Mouse (Mus musculus) adipocyte (in vitro differentiated cells): ENCODE measurements at regions not wholly inside any gene's neighbourhood (a gene's known extent, or its start where the extent isn't known, plus 50 kb on each side); places are given as distances from the start of the nearest gene placed in this dataset.
"Not testable (repeated sequence)": the region's sequence is repeated elsewhere in the genome, so short reads cannot be mapped to it uniquely, and the experiment has no call there.

Experiments
- DNase-seq: peaks from one replicate; pipeline ENCODE4 v3.0.0-alpha.2; 2016; ENCODE audit warnings: low spot score

- DNase-seq, result no peak
These were observed 66.9 kb downstream of the Twistnb start for GRCm38 (mm10) chr12:33496306-33496705.

DNA sequence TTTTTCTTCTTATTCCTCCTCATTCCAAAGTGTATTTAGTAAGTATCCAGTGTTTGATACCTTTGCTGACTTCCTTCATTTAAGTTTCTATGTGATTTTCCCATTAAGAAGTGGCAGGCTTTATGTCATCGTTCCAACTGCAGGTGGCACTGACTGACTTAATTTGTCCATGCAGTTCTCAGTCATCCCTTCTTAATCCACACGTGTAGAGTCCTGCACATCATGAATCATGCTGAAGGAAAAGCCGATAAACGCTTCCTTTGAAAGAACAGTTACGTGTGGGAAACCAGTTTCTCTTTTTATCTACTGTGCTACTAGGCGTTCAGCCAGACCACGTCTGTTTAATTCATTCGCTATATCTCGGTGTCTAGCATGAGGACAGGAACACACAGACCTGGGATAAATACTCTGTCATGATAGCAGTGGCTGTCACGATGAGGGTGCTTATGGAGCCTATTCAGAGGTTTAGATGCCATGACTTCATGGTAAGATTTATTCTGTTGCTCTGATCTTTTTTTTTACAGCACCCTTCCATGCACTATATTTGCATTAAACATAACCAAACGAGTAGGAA is 68.0 kb downstream of the Twistnb start:
- no peak for DNase-seq

- DNase-seq, result no peak
These were observed 112.1 kb downstream of the Twistnb start for GRCm38 (mm10) chr12:33541566-33541965.

DNA sequence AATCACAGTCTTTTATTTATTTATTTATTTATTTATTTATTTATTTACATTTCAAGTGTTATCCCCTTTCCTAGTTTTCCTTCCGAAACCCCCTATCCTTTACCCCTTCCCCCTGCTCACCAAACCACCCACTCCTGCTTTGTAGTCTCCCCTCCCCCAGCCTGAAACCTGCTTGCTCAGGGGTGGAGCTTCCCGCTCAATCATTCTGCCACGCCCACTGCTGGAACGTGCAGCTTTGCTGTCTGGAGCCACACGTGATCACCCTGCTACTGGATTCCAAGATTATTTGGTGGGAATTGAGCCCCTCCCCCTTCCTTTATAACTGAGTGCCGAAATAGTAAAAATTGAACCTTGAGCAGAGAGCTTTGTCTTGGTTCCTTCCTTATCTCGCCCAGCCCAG is 122.2 kb downstream of the Twistnb start:
- DNase-seq, result not testable (repeated sequence)

- no peak for DNase-seq
These were observed 122.8 kb downstream of the Twistnb start for GRCm38 (mm10) chr12:33552231-33552630.

- DNase-seq, result no peak
These were observed 123.2 kb downstream of the Twistnb start for GRCm38 (mm10) chr12:33552651-33553050.

GRCm38 (mm10) chr12:33553731-33554130 is 124.3 kb downstream of the Twistnb start:
- no peak for DNase-seq

DNA sequence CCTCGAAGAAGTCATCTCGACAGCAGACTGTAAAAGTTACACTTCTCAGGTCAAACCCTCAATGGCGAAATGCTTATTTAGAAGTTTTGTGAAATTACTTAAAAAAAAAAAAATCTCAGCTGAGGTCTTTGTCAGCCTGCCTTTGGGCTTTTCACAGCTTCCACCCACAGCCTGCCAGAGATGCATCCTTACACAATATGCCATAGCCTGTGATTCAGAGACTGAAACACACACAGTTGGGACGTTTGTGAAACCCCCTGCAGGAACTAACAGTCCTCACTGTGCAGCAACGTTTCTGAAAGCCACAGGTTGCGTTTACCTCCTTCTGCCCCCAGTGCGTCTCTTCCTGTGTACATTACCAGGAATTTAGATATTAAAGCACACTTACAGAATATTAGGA is 131.7 kb downstream of the Twistnb start:
- DNase-seq, result no peak

DNA sequence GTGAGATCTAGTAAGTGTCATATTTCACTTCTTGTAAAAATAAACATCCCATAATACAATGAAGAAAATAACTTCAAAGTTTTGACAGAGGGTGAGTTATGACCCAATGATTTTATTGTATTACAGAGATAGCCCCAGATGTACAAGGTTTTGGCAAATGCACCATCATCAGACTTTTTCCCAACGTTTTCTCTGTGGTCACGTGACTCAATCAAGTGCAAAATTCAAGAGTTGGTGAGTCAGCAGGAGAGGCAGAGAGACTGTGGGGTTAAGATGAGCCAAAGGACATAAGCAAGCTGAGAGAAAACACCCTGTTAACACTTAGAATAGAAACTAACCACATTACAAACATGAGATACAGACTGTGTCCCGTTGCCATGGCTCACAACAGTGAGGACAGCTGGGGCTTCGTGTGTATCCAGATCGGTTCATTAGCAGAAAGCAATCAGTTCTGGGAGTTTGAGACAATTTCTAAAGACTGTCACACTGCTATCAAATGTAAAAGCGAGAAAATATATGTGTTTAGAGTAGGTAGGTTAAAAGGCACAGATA is 148.5 kb downstream of the Twistnb start:
- DNase-seq, result peak; percentile 9

DNA sequence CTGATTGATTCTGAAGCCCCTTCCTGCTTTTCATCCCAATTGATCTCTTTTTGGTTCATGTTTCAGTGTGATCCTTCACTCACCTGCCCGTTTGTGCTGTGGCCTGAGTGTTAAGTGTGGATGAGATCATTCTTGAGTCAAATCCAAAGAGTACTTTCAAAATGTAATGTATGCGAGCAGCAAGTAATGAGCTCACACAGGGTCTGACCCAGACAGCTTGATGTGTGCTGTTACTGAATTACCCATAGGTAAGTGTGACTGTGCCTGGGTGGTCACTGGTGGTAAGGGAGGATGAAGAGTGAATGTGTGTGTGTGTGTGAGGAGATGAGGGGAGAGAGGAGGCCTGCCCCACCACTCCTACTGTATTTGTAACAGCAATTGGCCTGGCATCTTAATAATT is 151.4 kb downstream of the Twistnb start:
- DNase-seq, result no peak

DNA sequence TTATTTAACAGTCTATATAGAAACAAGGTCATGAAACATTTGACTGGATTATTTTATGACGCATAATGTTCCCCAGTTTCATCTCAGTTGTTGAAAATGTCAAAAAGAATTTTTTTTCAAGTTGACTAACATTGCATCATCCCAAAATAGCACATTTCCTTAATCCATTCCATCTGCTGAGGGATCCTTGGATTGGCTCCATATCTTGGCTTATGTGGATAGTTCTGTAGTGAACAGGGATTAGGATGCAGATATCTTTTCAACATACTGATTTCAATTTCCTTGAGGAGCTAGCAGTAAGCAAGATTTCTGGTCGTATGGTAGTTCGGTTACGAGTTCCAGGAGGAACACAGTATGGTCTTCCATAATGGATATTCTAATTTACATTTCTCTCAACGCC is 161.6 kb downstream of the Twistnb start:
- peak; percentile 8 for DNase-seq

DNA sequence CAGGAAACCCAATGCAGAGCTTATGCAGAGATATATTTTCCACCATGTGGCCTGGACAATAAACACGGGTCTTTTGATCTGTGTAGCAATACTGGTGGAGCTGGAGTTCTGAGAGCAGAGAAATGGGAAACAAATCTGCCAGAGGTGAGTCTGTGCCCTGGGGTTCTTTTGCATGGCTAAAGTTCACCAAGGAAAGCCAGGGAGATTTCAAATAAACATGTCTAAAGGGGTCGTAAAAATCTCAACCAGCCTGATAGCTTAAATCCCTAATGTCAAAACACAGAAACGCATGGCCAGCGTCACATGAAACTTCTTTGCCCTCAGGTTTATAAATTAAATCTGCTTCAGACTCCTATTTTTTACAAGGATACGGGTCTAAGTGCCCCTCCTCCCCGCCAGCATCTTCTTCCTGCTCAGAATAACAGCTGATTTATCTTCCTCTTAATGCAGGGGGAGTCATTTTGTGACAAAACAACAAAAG is 163.0 kb downstream of the Twistnb start:
- DNase-seq, result no peak

DNA sequence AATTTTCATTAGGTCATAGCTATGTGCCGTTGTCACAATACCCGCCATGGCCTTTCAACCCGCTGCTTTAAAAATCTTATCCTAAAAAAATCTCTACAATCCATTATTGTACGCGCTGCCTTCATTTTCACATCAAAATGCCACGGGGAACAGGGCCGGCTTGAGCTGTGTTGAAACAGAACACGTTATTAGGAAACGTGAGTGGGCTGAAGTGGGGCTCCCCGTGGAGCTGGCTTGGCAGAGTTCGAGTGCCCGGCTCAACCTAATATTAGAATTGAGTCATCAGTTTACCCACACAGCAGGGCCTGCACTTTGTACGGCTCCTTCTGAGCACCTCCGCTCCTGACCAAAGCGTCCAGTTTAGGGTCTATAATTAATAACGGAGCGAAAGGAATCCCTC is 163.5 kb downstream of the Twistnb start:
- no peak for DNase-seq

DNA sequence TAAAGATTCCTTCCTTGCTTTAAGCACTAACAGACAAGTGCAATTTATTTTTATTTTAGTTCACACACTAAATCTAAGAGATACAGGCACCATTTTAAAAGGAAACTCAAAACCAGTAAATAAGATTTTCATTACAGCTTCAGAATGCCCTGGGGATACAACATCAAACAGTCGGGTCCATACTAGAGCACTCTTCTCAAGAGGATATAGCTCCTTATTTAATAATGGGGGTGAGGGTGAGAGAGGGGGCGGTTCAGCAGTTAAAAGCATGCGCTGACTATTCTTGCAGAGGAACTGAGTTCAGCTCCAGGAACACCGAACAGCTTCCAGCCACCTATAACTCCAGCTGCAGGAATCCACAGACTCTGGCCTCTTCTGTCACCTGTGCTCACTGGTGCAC is 164.2 kb downstream of the Twistnb start:
- no peak for DNase-seq

GRCm38 (mm10) chr12:33605393-33605792 is 176.0 kb downstream of the Twistnb start:
- no peak for DNase-seq

GRCm38 (mm10) chr12:33607811-33608602 is 178.6 kb downstream of the Twistnb start:
- peak; percentile 16 for DNase-seq

GRCm38 (mm10) chr12:33612378-33612777 is 182.9 kb downstream of the Twistnb start:
- no peak for DNase-seq

DNA sequence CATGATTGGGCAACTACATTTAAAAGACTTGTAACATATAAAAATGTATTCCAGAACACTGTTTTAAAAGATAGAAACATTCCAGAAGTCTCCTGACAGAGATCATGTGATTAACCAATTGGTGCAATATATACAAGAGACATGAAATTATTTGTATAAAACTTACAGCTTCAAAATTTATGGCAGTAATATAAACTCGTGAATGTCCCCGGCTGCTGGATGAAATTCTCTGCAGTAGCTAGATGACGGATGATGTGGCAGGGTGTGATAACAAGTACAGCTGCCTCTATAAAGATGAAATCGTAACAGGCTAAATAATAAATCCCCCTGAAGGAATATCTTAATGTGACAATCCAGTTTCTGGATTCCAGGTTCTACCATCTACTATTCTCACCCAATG is 191.0 kb downstream of the Twistnb start:
- DNase-seq, result no peak

- no peak for DNase-seq
These were observed 196.9 kb downstream of the Twistnb start for GRCm38 (mm10) chr12:33626092-33626882.

DNA sequence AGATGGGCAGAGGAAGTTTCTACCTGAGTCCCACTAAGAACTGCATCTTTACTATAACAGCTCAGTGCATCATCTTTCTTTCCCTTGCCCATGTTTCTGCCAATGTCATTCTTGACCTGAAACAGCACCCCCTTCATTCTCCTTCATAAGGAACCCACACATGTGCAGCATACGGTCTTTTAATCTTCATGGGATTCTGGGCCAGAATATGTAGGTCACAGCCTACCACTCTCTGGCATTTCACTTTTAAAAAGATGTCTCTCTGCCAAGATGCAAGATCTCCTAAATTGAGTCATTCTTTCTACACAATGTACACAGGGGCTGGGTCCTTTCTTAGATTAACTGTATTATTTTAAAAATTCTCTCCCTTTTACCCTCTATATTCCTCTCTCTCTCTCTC is 223.2 kb downstream of the Twistnb start:
- DNase-seq, result no peak

GRCm38 (mm10) chr12:33675508-33675907 is 246.1 kb downstream of the Twistnb start:
- no peak for DNase-seq

- DNase-seq, result no peak
These were observed 235.4 kb upstream of the Ferd3l start for GRCm38 (mm10) chr12:33692870-33693269.

- DNase-seq, result no peak
These were observed 213.8 kb upstream of the Ferd3l start for GRCm38 (mm10) chr12:33714392-33714791.
